Comparison of ENCODE assay signal across 23 mouse cellular contexts in the genomic region with DNA sequence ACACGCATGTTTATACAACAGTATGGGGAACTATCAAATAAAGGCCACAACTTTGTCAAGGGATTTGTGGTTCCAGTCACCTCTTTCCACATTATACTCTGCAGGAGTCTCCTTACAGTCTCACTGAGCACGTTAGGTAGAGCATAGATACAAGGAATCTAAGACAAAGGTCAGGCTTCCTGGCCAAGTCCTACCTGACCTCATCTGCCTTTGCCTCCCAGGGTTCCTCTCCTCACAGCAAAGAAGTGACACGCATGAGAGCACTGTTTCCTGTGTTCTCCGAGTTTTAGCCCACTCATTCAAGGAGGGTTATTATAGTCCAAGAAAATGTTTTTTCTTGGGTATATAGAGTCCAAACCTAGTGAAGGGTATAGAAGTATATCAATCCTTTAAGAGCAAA. TPM values are rescaled to one million over a fixed set of nuclear protein-coding genes. Genes with fewer than 3 reads are reported as not detected.
DNase-seq lines count a peak whose midpoint lies in the region; ATAC-seq and TF ChIP-seq lines count a peak whose summit lies in the region.
"Had no signal": no experiment of that assay in that cellular context is flagged by ENCODE, and none has a peak within 500 bp of the region (broad histone marks: within the 10 kb centered on the region; RNA-seq: fewer than 3 reads in every experiment).

No protein-coding gene starts in this region.

- 74% methylated on average over 4 of the region's 4 CpGs for WGBS in heart, embryonic 13.5 days
- 70% methylated on average over 4 of the region's 4 CpGs for WGBS in heart, embryonic 11.5 days (ENCODE audit: insufficient replicate concordance)
- 73% methylated on average over 4 of the region's 4 CpGs for WGBS in stomach, postnatal 0 days

- no peak overlapping the region for H3K9ac ChIP-seq in heart, embryonic 13.5 days
- H3K9ac ChIP-seq in heart, embryonic 11.5 days (ENCODE audit: low read depth, low read length), result no peak overlapping the region
- no peak overlapping the region for H3K9ac ChIP-seq in stomach, postnatal 0 days (ENCODE audit: low read length)
- H3K9ac ChIP-seq: hindbrain, embryonic 12.5 days; limb, embryonic 13.5 days; liver, embryonic 14.5 days; lung, embryonic 15.5 days; neural tube, embryonic 12.5 days had no signal

- no peak for TF ChIP-seq EP300 in stomach, postnatal 0 days (optimal IDR thresholded peaks at IDR 0.05)

- H3K4me3 ChIP-seq in heart, embryonic 13.5 days, result no peak overlapping the region
- H3K4me3 ChIP-seq in heart, embryonic 11.5 days (ENCODE audit: low read depth, low read length), result no peak overlapping the region
- no peak overlapping the region for H3K4me3 ChIP-seq in stomach, postnatal 0 days (ENCODE audit: low read depth, low read length)
- H3K4me3 ChIP-seq: hindbrain, embryonic 12.5 days; limb, embryonic 13.5 days; lung, embryonic 15.5 days; neural tube, embryonic 12.5 days had no signal

- H3K4me1 ChIP-seq in heart, embryonic 13.5 days, result peaks cover 64% of the 10 kb centered on the region
- peaks cover 7% of the 10 kb centered on the region; the same call in 1 of the 2 replicates for H3K4me1 ChIP-seq in heart, embryonic 11.5 days (ENCODE audit: control insufficient read depth, insufficient read depth, low read length)
- peaks cover 5% of the 10 kb centered on the region for H3K4me1 ChIP-seq in stomach, postnatal 0 days (replicated peaks; ENCODE audit: control insufficient read depth, insufficient read depth)
- H3K4me1 ChIP-seq: hindbrain, embryonic 12.5 days; neural tube, embryonic 12.5 days had no signal

- peaks cover 26% of the 10 kb centered on the region for H3K36me3 ChIP-seq in heart, embryonic 13.5 days
- no peaks in the 10 kb centered on the region for H3K36me3 ChIP-seq in heart, embryonic 11.5 days (ENCODE audit: control insufficient read depth, insufficient read depth, low read length)
- H3K36me3 ChIP-seq in stomach, postnatal 0 days (ENCODE audit: control insufficient read depth, insufficient read depth, low read length), result no peaks in the 10 kb centered on the region
- H3K36me3 ChIP-seq: hindbrain, embryonic 12.5 days; neural tube, embryonic 12.5 days had no signal

- TF ChIP-seq CTCF in stomach, postnatal 0 days (IDR thresholded peaks at IDR 0.05; ENCODE audit: low read depth), result no peak

- no peak for ATAC-seq in heart, embryonic 13.5 days (ENCODE audit: extremely low read depth, insufficient number of reproducible peaks, low FRiP score, low TSS enrichment)
- ATAC-seq in heart, embryonic 11.5 days (replicated peaks; ENCODE audit: insufficient number of reproducible peaks, low FRiP score, low TSS enrichment), result no peak
- ATAC-seq in inflammation-experienced regulatory T-cells, adult 6 months, result peak; percentile 26
- ATAC-seq in stomach, postnatal 0 days (ENCODE audit: low FRiP score, low TSS enrichment), result no peak
- ATAC-seq: Patski had no signal

- no peak overlapping the region for H3K4me2 ChIP-seq in heart, embryonic 13.5 days
- H3K4me2 ChIP-seq in heart, embryonic 11.5 days, result no peak overlapping the region
- H3K4me2 ChIP-seq in stomach, postnatal 0 days (replicated peaks; ENCODE audit: low read depth), result no peak overlapping the region
- H3K4me2 ChIP-seq: hindbrain, embryonic 12.5 days; limb, embryonic 13.5 days; lung, embryonic 15.5 days; neural tube, embryonic 12.5 days had no signal

- no peaks in the 10 kb centered on the region for H3K27me3 ChIP-seq in heart, embryonic 13.5 days (replicated peaks)
- no peaks in the 10 kb centered on the region for H3K27me3 ChIP-seq in heart, embryonic 11.5 days (ENCODE audit: control insufficient read depth, insufficient read depth, low read length)
- H3K27me3 ChIP-seq in stomach, postnatal 0 days (ENCODE audit: control insufficient read depth, insufficient read depth, low read length), result no peaks in the 10 kb centered on the region
- H3K27me3 ChIP-seq: CH12.LX; hindbrain, embryonic 12.5 days; limb, embryonic 13.5 days; lung, embryonic 15.5 days; neural tube, embryonic 12.5 days; Patski had no signal

- H3K9me3 ChIP-seq in heart, embryonic 13.5 days, result no peaks in the 10 kb centered on the region
- no peaks in the 10 kb centered on the region for H3K9me3 ChIP-seq in heart, embryonic 11.5 days (replicated peaks; ENCODE audit: control insufficient read depth, low read length)
- H3K9me3 ChIP-seq in stomach, postnatal 0 days (ENCODE audit: control insufficient read depth, low read length), result no peaks in the 10 kb centered on the region
- H3K9me3 ChIP-seq: G1E; hindbrain, embryonic 12.5 days; limb, embryonic 13.5 days; lung, embryonic 15.5 days; neural tube, embryonic 12.5 days had no signal

- 0 out of 2 replicates have a peak overlapping the region, but pooled peaks have one; percentile 36 for H3K27ac ChIP-seq in heart, embryonic 13.5 days (replicated peaks)
- H3K27ac ChIP-seq in heart, embryonic 11.5 days (ENCODE audit: low read depth, low read length), result no peak overlapping the region
- 0 out of 2 replicates have a peak overlapping the region, but pooled peaks have one; percentile 9 for H3K27ac ChIP-seq in stomach, postnatal 0 days (replicated peaks)
- H3K27ac ChIP-seq: hindbrain, embryonic 12.5 days; limb, embryonic 13.5 days; liver, embryonic 14.5 days; lung, embryonic 15.5 days; neural tube, embryonic 12.5 days had no signal

- peak; percentile 64 for DNase-seq in kidney, adult 9 months
- no peak for DNase-seq in kidney, postnatal 4 days
- no peak for DNase-seq in stomach, postnatal 0 days (ENCODE audit: low spot score)
- DNase-seq in lung, adult 18-20 months, result no peak
- DNase-seq: cerebellum, adult 11 months; cerebellum, adult 9-11 months; layer of hippocampus, adult 9-11 months; lung, postnatal 4 days; midbrain, embryonic 14.5 days; retina, postnatal 1 day; right cerebral cortex, postnatal 25 days; thymus, postnatal 25 days had no signal

RNA-seq across cellular contexts. Expression of a gene that starts 51.0 kb away (rescaled TPM):
- polyA plus RNA-seq in heart, embryonic 13.5 days (2015; fragmentation: Nextera tagmentation; extraction: Ambion mirVana), result 32.2 and 33.9 TPM in 2 replicates
- 34.2 and 36.6 TPM in 2 replicates for polyA plus RNA-seq in heart, embryonic 11.5 days (2014; fragmentation: Nextera tagmentation; extraction: Ambion mirVana)
- 10 to 100 TPM; 22.9 to 39.5 (median 34.8) TPM for polyA plus RNA-seq in inflammation-experienced regulatory T-cells, adult 6 months (2017; shearing (Covaris generic))
- 24.5 and 26.5 TPM in 2 replicates for polyA plus RNA-seq in stomach, postnatal 0 days (2015; fragmentation: Nextera tagmentation; extraction: Ambion mirVana)
